Mouse (Mus musculus): Measurements from ENCODE around the gene Ankrd61. TPM values are rescaled to one million over a fixed set of nuclear protein-coding genes. Genes with fewer than 3 reads are reported as not detected.

Gene Ankrd61
- polyA plus RNA-seq, 2 experiments from 2014 or later, result 0.73 to 0.94 TPM

DNA sequence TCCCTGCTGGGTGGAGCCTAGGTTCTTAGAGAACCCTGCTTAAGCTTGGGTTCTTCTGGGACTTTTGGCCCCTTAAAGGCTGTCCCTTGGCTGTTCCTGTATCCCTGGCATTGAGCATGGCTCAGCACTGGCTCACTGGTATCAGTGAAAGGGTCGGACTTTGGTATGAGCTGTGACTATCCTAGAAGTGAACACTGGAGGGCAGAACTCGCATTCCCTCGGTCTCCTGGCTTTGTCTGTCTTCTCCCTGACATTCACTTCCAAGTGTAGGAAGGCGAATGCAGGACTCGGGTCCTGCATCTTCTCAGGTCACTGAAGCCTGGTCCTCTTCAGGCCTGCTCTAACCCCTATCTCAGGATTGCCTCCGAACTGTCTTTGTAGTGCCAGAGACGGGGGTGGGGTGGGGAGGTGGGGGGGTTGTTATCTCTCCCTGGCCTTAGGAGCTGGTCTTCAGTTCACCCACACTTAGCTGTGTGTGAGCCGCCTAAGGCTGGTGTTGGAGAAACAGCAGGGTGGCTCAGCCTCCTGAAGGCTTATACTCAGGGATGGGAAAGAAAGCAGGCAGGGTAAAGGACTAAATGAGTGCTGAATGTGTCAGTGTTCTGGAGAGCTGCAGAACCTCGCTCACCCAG is 5.1 kb downstream of the Ankrd61 start:
- no peak for ATAC-seq

DNA sequence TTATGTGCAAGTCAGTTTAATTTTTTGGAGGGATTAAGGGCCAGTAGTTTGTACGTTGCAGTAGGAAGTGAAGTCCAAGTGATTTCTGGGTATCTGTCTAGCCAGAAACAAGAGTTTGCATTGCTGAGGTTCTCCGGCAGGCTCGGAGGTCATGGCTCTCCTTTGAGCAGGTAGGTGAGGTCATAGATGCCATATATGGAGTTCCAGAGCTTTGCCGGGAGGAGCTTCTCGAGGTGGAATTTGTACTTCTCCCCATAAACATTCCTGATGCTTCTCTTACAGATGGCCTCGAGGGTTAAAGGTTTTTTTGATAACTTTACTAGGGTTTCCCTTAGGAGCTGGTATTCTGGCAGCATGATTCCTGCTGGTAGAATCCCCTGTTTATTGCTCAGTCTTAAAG is 6.7 kb downstream of the Ankrd61 start:
- ATAC-seq, result no peak

DNA sequence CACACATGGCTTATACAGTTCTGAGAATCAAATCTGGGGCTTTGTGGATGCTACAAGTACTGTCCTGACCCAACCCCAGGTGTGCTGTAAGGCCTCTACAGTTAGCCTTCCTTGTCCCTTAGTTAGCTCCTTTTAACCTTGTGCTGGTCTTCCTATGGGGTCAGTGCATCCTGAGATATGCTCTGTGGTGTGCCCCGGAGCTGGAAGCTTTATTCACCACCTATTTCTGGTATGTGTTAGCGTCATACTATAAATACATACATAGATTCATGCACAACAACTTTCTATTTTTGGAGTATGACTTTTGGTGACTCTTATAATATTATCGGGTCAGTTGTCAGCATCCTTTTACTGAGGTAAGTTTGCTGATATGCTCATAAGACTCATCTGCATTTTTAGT is 12.2 kb downstream of the Ankrd61 start:
- ATAC-seq, result no peak

DNA sequence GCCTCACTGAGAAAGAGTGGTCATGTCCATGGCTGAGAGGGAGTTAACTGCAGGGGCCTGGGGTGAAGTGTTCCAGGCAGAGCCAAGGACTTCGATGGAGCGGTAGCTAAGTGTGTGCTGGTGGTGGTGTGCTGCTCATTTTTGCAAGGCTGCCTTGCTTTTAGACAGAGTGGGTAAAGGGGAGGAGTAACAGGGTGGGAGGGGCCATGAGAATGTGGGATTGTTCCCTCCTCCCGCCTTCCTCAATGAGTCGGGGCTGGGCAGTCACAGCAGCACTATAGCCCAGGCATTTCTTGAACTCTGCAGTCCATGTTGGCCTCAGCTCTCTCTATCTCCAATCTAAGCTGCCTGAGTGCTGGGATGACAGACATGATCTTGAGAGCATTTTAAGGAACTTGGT is 22.9 kb downstream of the Ankrd61 start:
- no peak for ATAC-seq

DNA sequence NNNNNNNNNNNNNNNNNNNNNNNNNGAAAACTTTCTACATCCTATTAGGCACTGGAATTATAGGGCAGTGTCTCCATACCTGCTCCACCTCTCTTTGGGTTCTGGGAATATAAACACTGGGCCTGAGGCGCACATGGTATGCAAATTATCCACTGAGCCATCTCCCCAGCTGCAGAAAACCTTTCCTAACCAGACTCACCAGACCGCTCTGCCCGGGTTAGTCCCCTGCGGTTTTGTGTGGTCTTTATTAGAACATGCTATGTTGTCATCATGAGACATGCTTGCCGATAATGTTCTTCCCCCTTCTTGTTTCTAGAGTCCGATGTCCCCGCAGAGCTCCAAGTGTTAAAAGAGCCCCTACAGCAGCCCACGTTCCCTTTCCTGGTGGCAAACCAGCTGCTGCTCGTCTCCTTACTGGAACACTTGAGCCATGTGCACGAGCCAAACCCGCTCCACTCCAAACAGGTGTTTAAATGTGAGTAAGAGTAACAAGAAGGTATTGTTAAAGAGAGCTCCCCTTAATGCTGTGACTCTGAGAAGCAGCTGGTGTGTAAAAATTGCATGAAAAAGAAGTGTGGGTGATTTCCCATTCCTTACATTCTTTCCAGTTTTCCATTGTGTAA is 25.8 kb downstream of the Ankrd61 start:
- ATAC-seq, result no peak

Other genes starting within 250 kb of the Ankrd61 start
- 10 to 100 TPM; 10.6 to 10.7 TPM for gene Usp42, start 165.4 kb downstream of the Ankrd61 start, polyA plus RNA-seq (2017; shearing (Covaris generic))
- 10 to 100 TPM; 23.7 to 26.6 TPM for gene Eif2ak1, start 79.9 kb downstream of the Ankrd61 start, polyA plus RNA-seq (2017; shearing (Covaris generic))
- 10 to 100 TPM; 40.8 to 68.8 TPM for gene Aimp2, start 12.2 kb upstream of the Ankrd61 start, polyA plus RNA-seq (2017; shearing (Covaris generic))
- gene Pms2, start 12.3 kb upstream of the Ankrd61 start, polyA plus RNA-seq (2017; shearing (Covaris generic)), result 10 to 100 TPM; 45.6 to 56.3 TPM
- gene Gm42421, start 30.5 kb upstream of the Ankrd61 start, polyA plus RNA-seq (2017; shearing (Covaris generic)), result 1 to 10 TPM in 1 of 2 experiments, under 1 TPM in 1; 0.82 to 2.3 TPM
- gene Rsph10b, start 35.4 kb upstream of the Ankrd61 start, polyA plus RNA-seq (2017; shearing (Covaris generic)), result under 1 TPM; 0.62 to 0.75 TPM
- gene Ccz1, start 117.2 kb upstream of the Ankrd61 start, polyA plus RNA-seq (2017; shearing (Covaris generic)), result 10 to 100 TPM; 36.3 to 36.6 TPM
- not detected for gene Ocm, start 129.0 kb upstream of the Ankrd61 start, polyA plus RNA-seq (2017; shearing (Covaris generic))
- 1 to 10 TPM; 3.7 to 3.9 TPM for gene Lmtk2, start 202.8 kb upstream of the Ankrd61 start, polyA plus RNA-seq (2017; shearing (Covaris generic))

All from CD4-positive, CD25-positive, alpha-beta regulatory T cell, adult 4 months (primary cell).